ENCODE assay signal across 29 mouse cellular contexts in genomic region chr5:66992401-66992800, GRCm38 (mm10).
DNase-seq lines count a peak whose midpoint lies in the region; ATAC-seq lines count a peak whose summit lies in the region.
"Had no signal": no experiment of that assay in that cellular context is flagged by ENCODE, and none has a peak within 500 bp of the region (broad histone marks: within the 10 kb centered on the region; RNA-seq: fewer than 3 reads in every experiment).

No protein-coding gene starts in this region.

- H3K4me1 ChIP-seq in embryonic facial prominence, embryonic 11.5 days (ENCODE audit: control insufficient read depth, insufficient read depth, low read length), result peaks cover 3% of the 10 kb centered on the region; the same call in 1 of the 2 replicates
- H3K4me1 ChIP-seq in embryonic facial prominence, embryonic 14.5 days (ENCODE audit: control insufficient read depth, insufficient read depth, low read length), result peaks cover 22% of the 10 kb centered on the region
- peaks cover 41% of the 10 kb centered on the region for H3K4me1 ChIP-seq in limb, embryonic 12.5 days (replicated peaks)
- H3K4me1 ChIP-seq: intestine, embryonic 15.5 days had no signal

- no peaks in the 10 kb centered on the region for H3K9me3 ChIP-seq in embryonic facial prominence, embryonic 11.5 days (replicated peaks; ENCODE audit: control insufficient read depth, low read length)
- H3K9me3 ChIP-seq in embryonic facial prominence, embryonic 14.5 days (ENCODE audit: control insufficient read depth, low read length), result no peaks in the 10 kb centered on the region
- H3K9me3 ChIP-seq in limb, embryonic 12.5 days, result no peaks in the 10 kb centered on the region
- H3K9me3 ChIP-seq: forebrain, embryonic 12.5 days; forebrain, embryonic 15.5 days; heart, embryonic 10.5 days; heart, embryonic 13.5 days; hindbrain, embryonic 13.5 days; intestine, embryonic 15.5 days had no signal

- no peak overlapping the region for H3K4me2 ChIP-seq in embryonic facial prominence, embryonic 11.5 days (ENCODE audit: low read depth, low read length)
- no peak overlapping the region for H3K4me2 ChIP-seq in embryonic facial prominence, embryonic 14.5 days (ENCODE audit: low read depth, low read length)
- H3K4me2 ChIP-seq in limb, embryonic 12.5 days, result no peak overlapping the region
- H3K4me2 ChIP-seq: forebrain, embryonic 12.5 days; forebrain, embryonic 15.5 days; heart, embryonic 13.5 days; hindbrain, embryonic 13.5 days; intestine, embryonic 15.5 days had no signal

- ATAC-seq in embryonic facial prominence, embryonic 11.5 days (replicated peaks; ENCODE audit: insufficient number of reproducible peaks, low FRiP score, low TSS enrichment, low read depth), result no peak
- ATAC-seq in embryonic facial prominence, embryonic 14.5 days (ENCODE audit: low read depth), result no peak
- ATAC-seq in limb, embryonic 12.5 days (ENCODE audit: insufficient number of reproducible peaks, insufficient read depth, low FRiP score, low TSS enrichment, low read depth), result no peak
- ATAC-seq in activated CD4-positive, CD25-positive, alpha-beta regulatory T cell, adult 4 months, result no peak
- ATAC-seq: forebrain, embryonic 15.5 days; hindbrain, embryonic 16.5 days; intestine, embryonic 15.5 days had no signal

- 0 out of 2 replicates have a peak overlapping the region, but pooled peaks have one; percentile 43 for H3K27ac ChIP-seq in embryonic facial prominence, embryonic 11.5 days (replicated peaks; ENCODE audit: low read depth, low read length)
- H3K27ac ChIP-seq in embryonic facial prominence, embryonic 14.5 days (replicated peaks; ENCODE audit: low read depth, low read length), result no peak overlapping the region
- 0 out of 2 replicates have a peak overlapping the region, but pooled peaks have one; percentile 45 for H3K27ac ChIP-seq in limb, embryonic 12.5 days
- H3K27ac ChIP-seq: forebrain, embryonic 12.5 days; forebrain, embryonic 15.5 days; heart, adult 2 months; heart, embryonic 10.5 days; heart, embryonic 13.5 days; intestine, embryonic 15.5 days had no signal

- peak; percentile 10 for DNase-seq in MN1 (ENCODE audit: low spot score)
- peak; percentile 67 for DNase-seq in embryonic facial prominence, embryonic 11.5 days (ENCODE audit: low spot score)
- DNase-seq in embryonic facial prominence, embryonic 14.5 days (ENCODE audit: low spot score), result peak; percentile 82
- DNase-seq in gastrocnemius, postnatal 4 days (ENCODE audit: low spot score in 2 of 2), result no peak
- no peak for DNase-seq in thymus, postnatal 25 days
- DNase-seq: adrenal gland, adult 8-10 months; adrenal gland, postnatal 25 days; B cell, adult 2 months; cerebellum, adult 11-12 months; cerebellum, adult 8-10 months; cerebellum, postnatal 10 days; cerebellum, postnatal 36 days; embryo, embryonic 11 days; gastrocnemius, postnatal 25 days; heart, adult 2 months; heart, postnatal 14 days; heart, postnatal 4 days had no signal

- H3K9ac ChIP-seq in embryonic facial prominence, embryonic 11.5 days (replicated peaks; ENCODE audit: low read length), result no peak overlapping the region
- no peak overlapping the region for H3K9ac ChIP-seq in embryonic facial prominence, embryonic 14.5 days (ENCODE audit: low read depth, low read length)
- no peak overlapping the region for H3K9ac ChIP-seq in limb, embryonic 12.5 days (replicated peaks)
- H3K9ac ChIP-seq: forebrain, embryonic 12.5 days; forebrain, embryonic 15.5 days; heart, embryonic 13.5 days; hindbrain, embryonic 13.5 days; intestine, embryonic 15.5 days had no signal

- WGBS in embryonic facial prominence, embryonic 11.5 days, result 38% methylated on average over 7 of the region's 7 CpGs
- WGBS in embryonic facial prominence, embryonic 14.5 days, result 39% methylated on average over 7 of the region's 7 CpGs
- WGBS in limb, embryonic 12.5 days, result 33% methylated on average over 7 of the region's 7 CpGs

- H3K4me3 ChIP-seq in embryonic facial prominence, embryonic 11.5 days (ENCODE audit: low read depth, low read length), result no peak overlapping the region
- H3K4me3 ChIP-seq in embryonic facial prominence, embryonic 14.5 days (ENCODE audit: low read depth, low read length), result no peak overlapping the region
- H3K4me3 ChIP-seq in limb, embryonic 12.5 days (replicated peaks), result no peak overlapping the region
- H3K4me3 ChIP-seq: erythroblast, embryonic 14.5 days; forebrain, embryonic 12.5 days; forebrain, embryonic 15.5 days; heart, adult 2 months; heart, embryonic 10.5 days; heart, embryonic 13.5 days; hindbrain, embryonic 13.5 days; intestine, embryonic 15.5 days had no signal

- H3K36me3 ChIP-seq in embryonic facial prominence, embryonic 11.5 days (replicated peaks; ENCODE audit: control insufficient read depth, insufficient read depth, low read depth, low read length), result no peaks in the 10 kb centered on the region
- 0 out of 2 replicates have a peak, but pooled peaks cover 10% of the 10 kb centered on the region for H3K36me3 ChIP-seq in embryonic facial prominence, embryonic 14.5 days (ENCODE audit: control insufficient read depth, insufficient read depth, low read length)
- H3K36me3 ChIP-seq in limb, embryonic 12.5 days, result 0 out of 2 replicates have a peak, but pooled peaks cover 6% of the 10 kb centered on the region
- H3K36me3 ChIP-seq: forebrain, embryonic 12.5 days; forebrain, embryonic 15.5 days; G1E; heart, embryonic 10.5 days; heart, embryonic 13.5 days; hindbrain, embryonic 13.5 days; intestine, embryonic 15.5 days had no signal

- H3K27me3 ChIP-seq in embryonic facial prominence, embryonic 11.5 days (ENCODE audit: control insufficient read depth, insufficient read depth, low read length), result no peaks in the 10 kb centered on the region
- H3K27me3 ChIP-seq in embryonic facial prominence, embryonic 14.5 days (replicated peaks; ENCODE audit: control insufficient read depth, insufficient read depth, low read length), result no peaks in the 10 kb centered on the region
- no peaks in the 10 kb centered on the region; the same call in 1 of the 2 replicates for H3K27me3 ChIP-seq in limb, embryonic 12.5 days
- H3K27me3 ChIP-seq: CH12.LX; forebrain, embryonic 15.5 days; hindbrain, embryonic 13.5 days; intestine, embryonic 15.5 days had no signal

Comparison
In these comparisons a context has a peak if more than half of its experiments do, and no peak if none do; other contexts are left out.
1. DNase-seq: peak in MN1 (single experiment), embryonic facial prominence, embryonic 11.5 days (single experiment) and embryonic facial prominence, embryonic 14.5 days (single experiment); none in gastrocnemius, postnatal 4 days (0 of 2) and thymus, postnatal 25 days (single experiment).